Mouse (Mus musculus) brain, embryonic 14.5 days (tissue): ENCODE results near the gene Rnf220.

ENCODE experiments used
- CTCF ChIP-seq: fragments of 200-500 bp; IDR thresholded peaks from 2 replicates; pipeline ENCODE4 v1.5.1; 2012; ENCODE audit warnings: inconsistent platforms, mild to moderate bottlenecking, moderate library complexity, borderline replicate concordance; ENCODE audit not compliant: insufficient read depth, insufficient read length; ENCODE audit errors: extremely low read depth
- POLR2A ChIP-seq: fragments of 200-500 bp; IDR thresholded peaks from 2 replicates; pipeline ENCODE4 v1.6.1; 2012; ENCODE audit warnings: mild to moderate bottlenecking, inconsistent platforms, borderline replicate concordance; ENCODE audit not compliant: poor library complexity, insufficient read depth, insufficient read length, severe bottlenecking; ENCODE audit errors: extremely low read depth

DNA sequence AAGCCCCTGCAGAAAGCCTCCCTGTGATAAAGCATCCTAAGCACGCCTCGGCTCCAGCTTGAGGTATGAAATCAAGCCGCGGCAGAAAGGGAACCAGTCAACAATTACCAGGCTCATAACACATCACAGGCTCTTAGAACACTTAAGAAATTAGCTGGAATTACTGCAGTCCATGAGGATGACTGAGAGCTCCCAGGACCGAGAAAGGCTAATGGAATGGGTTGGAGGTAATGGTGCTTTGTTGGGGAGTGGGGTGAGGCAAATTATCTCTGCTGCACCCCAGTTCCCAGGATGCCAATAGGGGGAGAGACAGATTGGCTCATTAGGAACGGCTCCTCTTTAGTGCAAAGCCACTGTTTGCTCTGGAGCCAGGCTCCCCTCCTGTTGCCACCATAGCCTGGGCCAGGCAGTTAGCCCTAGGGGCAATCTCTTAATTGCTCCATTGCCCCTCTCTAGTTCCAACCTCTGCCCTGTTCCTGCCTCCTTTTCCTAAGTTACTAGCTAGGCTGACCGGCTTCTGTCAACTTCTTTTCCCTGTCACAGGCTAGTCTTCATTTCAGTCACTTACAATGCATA, 262.6 kb downstream of the Rnf220 start:
- no peak for TF ChIP-seq POLR2A
- TF ChIP-seq CTCF: no peak
